Mouse (Mus musculus) mouse trophoblast stem cell (cell line): ENCODE measurements around the gene Rasa1.

Source experiments
- in situ Hi-C, 2 experiments: fragments of 300-500 bp; cut with MseI, MboI; formaldehyde crosslinking; loops; 2 replicates in 1 of 2; 3 replicates in 1 of 2; pipeline ENCODE4 v1.15.1; 2025

Gene Rasa1

DNA sequence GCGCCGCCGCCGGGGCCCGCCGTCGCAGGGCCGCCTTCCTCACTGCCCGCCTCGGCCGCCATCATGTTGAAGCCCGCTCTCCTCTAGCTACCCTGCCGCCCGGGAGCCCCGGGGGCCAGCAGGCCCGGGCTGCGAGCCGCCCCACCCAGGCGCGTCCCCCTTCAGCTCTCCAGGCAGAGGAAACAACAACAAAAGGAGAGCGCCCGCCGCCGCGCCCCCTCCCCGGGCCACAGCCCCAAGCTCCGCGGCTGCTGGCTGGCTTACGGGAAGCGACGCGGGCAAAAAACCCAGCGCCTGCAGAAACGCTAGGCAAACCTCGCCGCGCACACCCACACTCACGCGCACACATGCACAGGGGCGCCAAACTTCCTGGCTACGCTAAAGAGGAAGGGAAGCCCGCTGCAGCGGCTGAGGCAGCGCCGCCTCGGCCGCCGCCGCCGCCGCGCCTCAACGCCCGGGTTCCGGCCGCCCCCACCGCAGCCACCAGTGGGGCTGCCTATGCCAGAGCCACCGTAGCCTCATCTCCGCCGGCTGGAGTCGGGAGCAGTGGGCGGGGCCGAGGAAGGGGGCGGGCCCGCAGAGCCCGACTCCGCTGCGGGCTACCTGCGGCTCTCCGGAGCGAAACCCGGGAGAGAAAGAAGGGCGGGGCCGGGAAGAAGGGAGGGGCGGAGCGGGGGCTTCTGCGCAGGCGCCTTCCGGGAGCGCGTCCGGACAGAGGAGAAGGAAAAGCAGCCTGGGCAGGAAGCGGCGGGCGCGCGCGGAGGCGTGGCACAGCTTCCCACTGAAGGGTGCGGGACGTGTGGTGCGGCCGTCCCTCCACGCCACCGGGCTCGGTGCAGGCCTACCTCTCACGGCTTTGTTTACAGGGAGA, at the start of gene Rasa1:
TSS of gene Rasa1 (minus strand) at position 288 of the 871 bp plus-strand sequence.
- in situ Hi-C loops, result no loop called here

DNA sequence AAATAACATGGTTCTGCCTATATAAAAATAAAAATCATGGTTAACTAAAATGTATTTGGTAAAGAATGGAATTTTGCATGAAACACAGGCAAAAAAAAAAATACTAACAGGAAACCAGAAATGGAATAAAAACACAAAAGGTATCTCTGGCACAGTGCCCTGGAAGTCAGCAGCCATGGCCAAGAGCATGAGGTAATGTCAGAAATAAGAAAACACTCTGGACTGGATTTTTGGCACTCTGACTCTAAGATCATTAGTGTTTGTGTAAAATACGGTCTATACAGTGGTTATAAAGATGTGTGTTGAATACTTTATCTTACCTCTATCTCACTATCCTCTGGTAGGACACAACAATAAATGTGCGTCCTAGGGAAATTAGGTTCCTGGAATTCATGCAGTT, 22.6 kb upstream of the Rasa1 start:
- in situ Hi-C loops, result no loop called here

DNA sequence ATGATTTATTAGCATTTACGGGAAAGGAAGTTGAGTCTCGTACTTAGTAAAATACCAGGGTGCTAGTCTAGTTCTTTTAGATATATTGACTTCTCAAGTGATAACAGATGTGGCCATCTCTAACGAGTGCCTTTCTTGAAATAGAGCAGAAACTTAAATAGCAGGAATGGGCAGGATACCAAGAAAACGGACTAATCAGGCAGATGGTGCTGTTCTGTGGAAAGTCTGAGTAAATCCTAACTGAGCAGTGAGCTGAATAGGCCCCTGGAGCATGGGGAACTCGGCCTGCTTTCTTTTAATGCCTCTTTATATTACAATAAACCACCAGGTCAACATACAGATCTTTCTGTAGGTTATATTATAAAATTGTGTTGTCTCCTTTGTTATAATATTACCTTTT, 22.0 kb upstream of the Rasa1 start:
- in situ Hi-C loops, result no loop called here

DNA sequence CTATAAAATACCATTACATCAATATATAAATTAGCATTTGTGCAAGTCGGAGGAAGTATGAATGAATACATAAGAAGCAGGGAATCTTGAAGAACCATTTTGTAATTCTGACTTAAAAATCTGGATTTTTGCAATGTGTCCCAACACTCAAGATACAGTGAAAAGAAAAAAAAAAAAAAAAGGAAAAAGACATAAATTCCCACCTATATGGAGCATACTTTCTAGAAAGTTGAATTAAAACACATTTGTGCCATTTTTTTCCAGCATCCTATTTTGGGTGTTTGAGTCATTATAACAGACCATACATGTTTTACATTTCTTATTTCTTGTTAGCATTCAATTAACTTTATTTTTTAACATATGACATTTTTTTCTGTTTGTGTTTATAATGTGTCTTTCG, 21.6 kb upstream of the Rasa1 start:
- in situ Hi-C loops, result no loop called here

DNA sequence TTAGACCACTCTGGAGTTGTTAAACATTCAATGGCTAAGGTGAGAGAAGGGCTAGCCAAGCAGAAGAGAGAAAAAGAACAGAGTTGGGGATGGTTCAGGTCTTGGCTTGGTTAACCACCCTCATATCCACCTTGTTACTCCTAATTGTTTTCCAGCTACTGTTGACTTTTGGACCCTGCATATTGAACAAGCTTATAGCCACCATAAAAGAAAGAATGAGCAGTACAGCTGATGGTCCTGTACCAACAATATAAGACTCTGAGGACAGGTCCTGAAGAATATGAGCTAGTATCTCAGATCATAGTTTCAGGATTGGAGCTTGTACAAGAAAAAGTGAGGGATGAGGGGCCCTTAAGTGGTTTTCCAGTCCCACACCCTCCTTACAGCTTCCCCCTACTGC, 17.1 kb upstream of the Rasa1 start:
- in situ Hi-C loops, result no loop called here

DNA sequence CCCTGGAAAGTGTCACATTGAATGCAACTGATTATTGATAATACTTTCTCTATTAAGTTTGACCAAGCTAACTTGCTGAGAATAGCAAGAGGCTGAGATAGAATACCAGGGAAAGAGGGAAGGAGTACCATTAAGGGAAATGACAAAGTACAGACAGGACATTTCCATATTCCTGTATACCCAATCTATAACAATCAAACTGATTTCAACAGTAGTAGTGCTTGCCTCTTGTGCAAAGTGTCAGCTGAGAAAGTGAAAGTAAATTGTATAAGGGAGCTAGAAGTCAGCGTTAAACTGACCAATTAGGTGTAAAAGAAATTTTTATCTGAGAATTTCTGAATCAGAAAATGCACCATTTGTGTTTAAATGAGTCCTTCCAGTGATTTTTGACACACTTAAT, 1.7 kb upstream of the Rasa1 start:
- in situ Hi-C loops, result no loop called here

DNA sequence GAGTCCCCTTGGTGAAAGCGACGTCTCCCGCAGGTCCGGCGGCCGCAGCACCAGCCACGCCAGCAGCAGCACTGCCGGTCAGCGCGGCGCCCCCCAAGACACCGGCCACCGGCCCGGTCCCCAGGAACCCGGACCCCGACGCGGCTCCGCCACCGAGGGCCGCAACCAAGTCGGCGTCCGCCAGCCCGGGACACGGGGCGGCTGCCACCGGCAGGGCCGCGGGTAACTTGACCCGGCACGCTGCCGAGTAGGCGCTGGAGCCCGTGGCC, 422 bp downstream of the Rasa1 start:
- in situ Hi-C loops, result no loop called here

DNA sequence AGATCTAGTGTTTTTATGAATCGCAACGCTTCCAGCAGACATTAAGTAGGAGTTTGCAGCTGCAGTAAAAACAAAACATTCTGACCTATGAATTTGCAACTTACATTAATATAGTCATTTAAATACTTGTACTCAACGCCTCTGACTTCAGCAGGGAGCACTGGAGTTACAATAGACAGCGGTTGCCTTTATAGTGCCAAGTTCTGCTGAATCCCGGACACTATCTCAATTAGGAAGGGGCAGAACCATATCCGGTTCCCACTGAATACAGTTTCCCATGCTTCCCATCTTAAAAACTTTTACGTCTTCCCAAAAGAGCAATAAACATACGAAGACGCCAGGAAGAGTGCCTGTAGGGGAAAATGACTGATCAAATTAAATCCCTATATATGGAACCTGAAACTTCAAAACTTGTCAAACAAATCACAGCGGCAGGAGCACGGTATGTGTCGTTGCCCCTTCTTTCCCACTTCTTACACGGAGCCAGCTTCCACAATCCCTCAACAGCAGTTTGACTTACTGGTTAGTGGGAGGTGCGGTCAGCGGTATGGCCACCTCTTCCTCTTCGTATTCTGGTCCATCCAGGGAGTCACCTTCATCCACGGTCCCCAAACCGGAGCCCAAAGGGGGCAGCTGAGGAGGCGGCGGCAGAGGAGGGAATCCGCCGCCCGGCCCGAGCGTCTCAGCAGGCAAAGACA, 905 bp downstream of the Rasa1 start:
- in situ Hi-C loops, result no loop called here

DNA sequence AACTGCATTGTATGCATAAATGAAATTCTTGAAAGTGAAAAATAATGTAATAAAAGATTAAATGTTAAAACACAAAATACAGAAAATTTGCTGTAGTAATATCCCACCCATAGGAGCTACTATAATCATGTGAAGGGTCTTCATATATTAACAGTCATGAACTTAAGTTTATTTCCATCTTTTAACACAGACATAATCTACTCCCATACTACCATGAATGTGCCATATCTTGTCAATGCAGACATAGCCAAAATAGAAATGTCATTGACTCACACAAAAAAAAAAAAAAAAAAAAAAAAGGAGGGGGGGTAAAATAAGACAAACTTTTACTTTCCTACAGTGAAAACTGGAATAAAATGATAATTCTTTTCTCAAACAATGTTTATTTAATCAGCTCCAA, 6.3 kb downstream of the Rasa1 start:
- in situ Hi-C loops, result no loop called here

DNA sequence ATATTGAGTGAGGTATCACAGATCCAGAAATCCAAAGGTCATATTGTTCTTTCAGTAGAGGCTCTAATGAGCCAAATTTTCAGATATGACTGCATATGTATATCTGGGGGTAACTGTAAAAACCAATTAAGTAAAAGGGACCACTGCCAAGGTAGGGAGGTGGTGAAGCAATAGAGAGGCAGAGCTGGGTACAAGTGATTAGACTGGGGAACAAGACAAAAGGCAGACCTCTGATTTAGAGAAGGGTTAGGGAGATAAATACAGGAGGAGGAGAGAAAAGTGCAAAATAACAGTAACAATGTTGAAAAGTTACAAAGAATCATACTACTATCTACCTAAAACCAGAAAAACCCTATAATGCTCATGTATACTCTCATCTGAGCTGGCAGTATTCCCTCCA, 10.0 kb downstream of the Rasa1 start:
- in situ Hi-C loops, result no loop called here

DNA sequence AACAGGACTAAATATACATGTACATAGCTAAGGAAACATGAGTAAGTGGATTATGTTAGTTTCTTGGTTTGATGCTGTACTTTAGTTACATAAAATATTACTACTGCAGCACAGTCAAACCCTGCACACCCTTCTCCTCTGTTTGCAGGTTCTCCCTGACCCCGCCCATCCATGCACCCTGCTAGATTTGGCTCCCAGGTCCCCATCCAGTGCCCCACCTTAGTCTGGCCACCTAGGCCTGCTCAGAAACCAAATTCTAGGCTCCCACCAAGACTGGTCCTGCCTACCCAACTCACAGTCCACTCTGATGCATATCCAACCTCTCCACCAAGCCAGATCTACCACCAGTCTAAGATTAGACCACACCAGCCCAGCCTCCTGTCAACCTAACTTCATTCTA, 14.4 kb downstream of the Rasa1 start:
- in situ Hi-C loops, result no loop called here

DNA sequence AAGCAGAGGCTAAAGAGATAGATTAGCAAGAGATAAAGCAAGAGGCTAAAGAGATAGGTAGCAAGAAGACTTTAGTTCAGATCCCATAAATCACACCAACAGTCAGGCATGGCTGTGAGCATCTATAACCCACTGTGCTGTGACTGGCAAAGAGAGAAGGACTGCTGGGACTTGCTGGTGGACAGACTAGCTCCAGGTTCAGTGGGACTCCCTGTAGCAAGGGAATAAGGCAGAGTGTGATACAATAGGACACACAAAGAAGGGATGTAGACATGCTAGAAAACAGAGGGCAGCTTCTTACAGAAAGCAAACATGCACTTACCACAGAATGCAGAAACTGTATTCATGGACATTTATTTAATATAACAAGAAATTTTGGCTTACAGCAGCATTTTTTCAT, 15.1 kb downstream of the Rasa1 start:
- in situ Hi-C loops, result no loop called here

DNA sequence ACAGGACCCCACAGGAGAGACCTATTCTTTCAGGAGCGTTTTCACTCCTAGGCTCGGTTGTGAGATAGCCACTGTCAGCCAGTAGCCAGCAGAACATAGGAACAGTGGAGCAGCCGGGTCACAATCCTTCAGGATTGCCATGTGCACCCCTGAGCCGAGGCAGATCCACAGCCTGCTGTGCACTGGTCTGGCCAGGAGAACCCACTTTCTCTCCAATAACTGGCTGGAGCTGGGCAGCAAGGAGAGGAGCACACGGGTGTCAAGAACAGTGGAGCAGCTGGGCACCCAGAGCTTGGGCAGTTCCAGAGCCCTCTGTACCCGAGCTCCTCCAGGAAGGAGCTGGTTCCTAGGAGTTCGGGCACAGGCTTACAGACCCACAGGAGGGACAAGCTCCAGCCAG, 50.2 kb downstream of the Rasa1 start:
- in situ Hi-C loops, result no loop called here

DNA sequence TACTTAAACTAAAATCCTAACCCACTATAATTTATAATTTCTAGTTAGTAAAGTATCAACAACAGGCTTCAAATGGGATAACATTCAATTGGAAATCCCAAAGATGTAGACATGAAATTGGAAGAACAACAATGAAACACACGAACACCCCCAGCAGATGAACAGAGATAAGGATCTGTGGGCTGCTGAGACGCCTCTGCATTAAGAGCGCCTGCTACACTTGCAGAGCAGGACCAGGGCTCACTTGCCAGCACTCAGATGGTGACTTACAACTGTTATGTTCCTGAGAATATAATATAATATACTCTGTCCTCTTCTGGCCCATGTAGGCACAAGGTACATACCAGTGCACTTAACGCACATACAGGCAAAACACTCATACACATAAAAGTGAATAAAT, 70.3 kb downstream of the Rasa1 start:
- in situ Hi-C loops, result no loop called here

DNA sequence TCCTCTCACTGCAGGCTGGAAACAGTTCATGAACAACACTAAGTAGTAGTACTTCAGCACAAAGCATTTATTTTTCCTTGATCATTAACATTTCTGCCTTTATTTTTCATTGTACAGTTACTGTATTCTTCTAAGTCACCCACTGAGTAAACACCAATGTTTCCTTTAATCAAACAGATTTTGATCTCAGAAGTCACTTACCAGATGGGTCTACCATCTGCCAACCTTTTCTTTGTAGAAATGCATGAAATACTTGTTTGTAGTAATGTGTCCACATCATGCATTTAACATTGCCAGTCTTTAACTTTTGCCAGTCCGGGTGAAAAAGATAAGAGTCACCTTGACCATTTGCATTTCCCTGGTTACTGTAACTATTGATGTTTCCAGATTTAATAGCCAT, 78.6 kb downstream of the Rasa1 start:
- in situ Hi-C loops, result no loop called here

DNA sequence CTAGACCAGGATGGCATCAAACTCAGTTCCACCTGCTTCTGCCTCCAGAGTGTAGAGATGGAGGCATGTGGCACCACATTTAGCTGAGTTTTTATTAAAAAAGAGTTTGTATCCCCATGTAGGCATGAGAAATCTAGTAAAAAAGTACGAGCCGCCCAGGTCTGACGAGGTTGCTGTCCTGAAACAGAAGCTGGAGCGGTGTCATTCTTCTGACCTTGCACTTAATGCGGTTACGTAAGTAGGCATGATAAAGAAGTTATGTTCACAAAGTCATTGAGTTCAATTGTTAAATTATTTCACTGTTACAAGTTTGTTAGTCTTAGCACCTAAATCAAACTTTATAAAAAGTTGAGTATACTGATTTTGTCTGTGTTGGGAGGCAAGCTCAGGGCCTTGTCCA, 80.3 kb downstream of the Rasa1 start:
- in situ Hi-C loops, result no loop called here

DNA sequence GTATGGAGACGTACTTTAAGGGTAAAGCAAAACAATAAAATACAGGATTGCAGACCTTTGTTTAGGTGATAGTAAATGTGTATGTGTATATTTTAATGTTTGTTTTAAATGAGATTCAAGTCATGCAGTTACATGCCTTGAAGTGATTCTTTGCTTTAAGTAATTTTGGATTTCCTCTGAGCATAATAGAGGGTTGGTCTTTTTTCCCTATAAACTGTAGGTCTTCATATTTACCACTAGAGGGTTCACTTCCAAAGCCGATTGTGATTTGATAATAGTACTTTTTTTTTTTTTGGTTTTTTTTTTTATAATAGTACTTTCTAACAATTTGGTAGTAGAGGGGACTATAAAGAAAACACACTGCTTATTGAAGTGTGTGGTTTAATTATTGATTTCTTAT, 81.4 kb downstream of the Rasa1 start:
- in situ Hi-C loops, result no loop called here

DNA sequence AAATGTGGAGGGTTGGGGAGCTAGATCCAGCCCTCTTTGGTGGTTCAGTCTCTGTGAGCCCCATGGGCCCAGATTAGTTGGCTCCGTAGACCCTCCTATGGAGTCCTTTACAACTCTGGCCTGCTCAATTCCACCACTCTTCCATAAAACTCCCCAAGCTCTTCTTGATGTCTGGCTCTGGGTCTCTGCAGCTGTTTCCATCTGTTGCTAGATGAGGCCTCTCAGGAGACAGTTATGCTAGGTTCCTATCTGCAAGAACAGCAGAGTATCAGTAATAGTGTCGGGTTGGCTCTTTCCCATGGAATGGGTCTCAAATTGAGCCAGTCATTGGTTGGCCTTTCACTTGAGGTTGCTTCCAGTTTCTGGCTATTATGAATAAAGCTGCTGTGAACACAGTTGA, 97.7 kb downstream of the Rasa1 start:
- in situ Hi-C loops, result no loop called here

DNA sequence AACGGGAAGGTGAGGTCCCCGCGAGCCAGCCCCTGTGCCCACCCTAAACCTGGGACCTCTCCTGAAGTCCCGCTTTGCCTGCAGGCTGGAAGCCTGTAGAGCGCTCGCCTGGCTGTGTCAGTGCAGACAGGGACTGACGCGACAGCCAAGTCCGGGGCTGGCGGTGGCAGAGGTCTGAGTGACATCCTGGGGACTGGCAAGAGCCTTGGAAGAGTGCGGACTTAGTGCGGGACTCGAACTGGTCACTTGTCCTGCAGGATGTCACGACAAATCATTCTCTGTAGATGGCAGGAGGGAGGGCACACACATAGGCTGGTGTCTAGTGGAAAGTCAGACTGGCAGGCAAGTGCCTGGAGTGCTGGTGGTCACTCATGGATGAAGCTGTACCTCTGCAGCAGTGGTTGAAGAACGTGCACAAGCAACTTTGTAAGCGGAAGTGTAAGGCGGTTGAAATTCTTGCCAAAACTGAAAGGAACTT, 99.2 kb downstream of the Rasa1 start:
- in situ Hi-C loops, result no loop called here

DNA sequence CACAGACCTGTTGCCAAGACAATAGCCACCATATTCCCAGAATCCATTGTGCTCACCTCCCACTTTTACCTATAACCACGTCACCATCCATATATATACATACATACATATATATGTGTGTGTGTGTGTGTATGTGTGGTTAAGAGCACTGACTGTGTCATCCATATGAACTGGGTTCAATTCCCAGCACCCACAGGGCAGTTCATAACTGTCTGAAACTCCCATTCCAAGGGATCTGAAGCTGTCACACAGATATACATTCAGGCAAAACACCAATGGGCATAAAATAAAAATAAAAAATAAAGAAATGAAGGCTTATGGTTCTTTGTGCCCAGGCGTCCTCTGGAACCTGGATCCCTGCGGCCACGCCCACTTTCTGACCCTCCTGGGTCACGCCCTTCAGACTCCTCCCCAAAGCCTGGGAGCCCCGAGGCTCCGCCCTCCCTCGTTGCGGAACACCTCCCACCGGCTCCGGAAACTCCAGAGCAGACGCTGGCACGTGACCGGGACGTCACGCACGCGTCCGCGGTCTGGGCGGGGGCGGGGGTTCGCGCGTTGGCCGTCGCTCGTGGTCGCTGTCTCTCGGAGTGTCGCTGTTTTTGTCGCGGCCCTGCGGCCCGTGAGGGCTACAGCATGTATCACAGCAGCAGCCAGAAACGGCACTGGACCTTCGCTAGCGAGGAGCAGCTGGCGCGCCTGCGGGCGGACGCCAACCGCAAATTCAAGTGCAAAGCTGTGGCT, 99.9 kb downstream of the Rasa1 start, which contains the start of gene Ccnh:
TSS of gene Ccnh (plus strand) at position 506 of the 741 bp plus-strand sequence.
- in situ Hi-C loops, result no loop called here
